Mouse (Mus musculus) ovary, postnatal 10 days (tissue): ENCODE results near the gene Ucn2.

Source experiments
- DNase-seq: peaks from one replicate; pipeline ENCODE4 v3.0.0; 2022; ENCODE audit warnings: low spot score

Ucn2 gene

GRCm38 (mm10) chr9:108992620-108993361, 7.0 kb downstream of the Ucn2 start:
- no peak for DNase-seq

GRCm38 (mm10) chr9:108996411-108996810, 10.6 kb downstream of the Ucn2 start:
- no peak for DNase-seq

DNA sequence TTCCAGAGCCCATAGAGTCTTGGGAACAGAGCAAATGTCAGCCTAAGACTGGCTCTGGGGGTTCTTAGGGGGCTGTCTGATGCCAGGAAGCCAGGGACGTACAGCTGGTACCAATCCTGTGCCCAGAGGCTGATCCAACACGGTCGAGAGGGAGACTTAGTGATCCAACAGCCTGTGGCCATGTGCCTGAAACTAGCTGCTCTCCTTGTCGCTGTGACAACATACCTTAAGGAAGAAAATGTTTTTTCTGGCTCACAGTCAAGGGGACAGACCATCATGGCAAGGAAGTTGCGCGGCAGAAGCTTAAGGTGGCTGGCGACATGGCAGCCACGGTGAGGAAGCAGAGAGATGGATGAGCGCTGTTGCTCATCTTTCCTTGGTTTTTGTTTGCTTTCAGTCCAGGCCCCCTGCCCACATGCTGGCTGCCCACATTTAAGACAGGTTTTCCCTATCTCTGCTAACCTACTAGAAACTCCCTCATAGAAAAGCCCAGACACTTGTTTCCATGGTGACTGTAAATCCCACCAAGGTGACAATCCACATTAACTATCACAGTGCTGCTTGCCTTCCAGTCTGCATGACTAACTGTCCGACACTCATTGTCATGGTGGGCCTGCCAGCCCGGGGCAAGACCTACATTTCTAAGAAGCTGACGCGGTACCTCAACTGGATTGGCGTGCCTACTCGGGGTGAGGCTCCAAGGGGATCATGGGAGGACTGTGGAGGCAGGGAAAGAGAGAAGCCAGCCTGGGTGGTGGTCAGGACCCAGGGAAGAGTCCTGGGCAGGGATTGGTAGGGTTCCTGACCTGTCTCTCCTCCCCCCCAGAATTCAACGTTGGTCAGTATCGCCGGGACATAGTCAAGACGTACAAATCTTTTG, 12.7 kb downstream of the Ucn2 start:
- no peak for DNase-seq

DNA sequence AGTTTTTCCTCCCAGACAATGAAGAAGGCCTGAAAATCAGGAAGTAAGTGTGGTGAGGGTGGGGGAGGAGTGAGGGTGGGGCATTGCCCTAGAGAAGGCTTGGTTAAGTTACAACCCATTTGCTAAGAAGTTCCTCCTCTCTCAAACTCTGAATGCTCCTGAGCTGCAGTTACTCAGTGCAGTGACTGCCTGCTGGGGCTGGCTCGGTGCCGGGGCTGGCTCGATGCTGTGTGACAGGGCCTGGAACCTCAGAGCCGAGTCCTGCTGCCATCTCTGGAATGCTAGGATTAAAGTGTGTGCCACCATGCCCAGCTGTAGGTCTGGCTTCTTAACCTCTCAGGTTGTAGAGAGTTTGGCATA, 13.3 kb downstream of the Ucn2 start:
- no peak for DNase-seq

DNA sequence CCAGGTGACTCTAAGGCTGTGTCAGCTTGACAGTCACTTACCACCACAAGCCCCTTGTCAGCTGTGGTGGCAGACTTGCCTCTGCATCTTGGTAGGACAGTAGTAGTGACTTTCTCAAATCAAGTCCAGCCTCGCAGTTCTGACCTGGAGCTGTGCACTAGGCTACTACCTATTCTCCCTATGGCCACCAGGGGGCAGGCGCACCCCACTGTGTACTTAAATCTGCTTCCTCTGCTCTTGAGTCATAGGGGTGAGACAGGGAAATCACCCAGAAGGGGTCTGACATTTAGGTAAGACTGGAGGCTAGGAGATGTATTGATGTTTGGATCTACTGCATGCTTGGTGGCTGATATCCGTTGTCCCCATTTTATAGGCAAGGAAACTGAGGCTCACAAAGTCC, 14.9 kb downstream of the Ucn2 start:
- DNase-seq, result no peak

- DNase-seq, result no peak
Measured at GRCm38 (mm10) chr9:109003201-109003600, 17.4 kb downstream of the Ucn2 start.

DNA sequence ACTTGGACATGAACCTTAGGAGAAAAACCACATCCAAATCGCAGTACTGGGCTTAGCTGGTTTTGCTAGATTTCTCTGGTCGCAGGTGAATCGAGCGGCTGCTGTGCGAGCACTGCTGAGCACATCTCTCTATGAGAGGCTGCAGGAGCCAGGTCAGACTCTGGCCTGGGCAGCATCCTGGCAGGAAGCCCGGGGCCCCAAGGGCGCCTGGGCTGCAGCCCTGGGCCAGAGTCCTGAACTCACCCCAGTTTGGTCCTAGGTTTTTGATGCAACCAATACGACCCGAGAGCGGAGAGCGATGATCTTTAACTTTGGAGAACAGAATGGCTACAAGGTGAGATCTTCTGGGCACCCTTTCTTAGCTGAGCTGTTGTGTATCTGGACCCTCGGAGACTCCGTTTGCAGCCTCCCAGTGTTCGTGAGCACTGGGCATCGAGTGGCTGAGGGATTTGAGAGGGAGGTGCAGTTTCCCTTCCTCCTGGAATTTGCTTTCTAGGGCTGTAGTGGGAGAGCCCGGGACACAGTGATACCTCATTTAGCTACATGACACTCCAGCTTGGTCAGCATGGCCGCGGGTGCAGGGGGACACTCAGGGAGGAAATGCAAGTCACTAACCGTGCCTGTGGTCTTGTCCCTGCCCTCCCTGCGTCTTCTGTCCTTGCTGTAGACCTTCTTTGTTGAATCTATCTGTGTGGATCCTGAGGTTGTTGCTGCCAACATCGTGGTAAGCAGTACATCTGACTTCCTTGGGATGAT, 21.4 kb downstream of the Ucn2 start:
- no peak for DNase-seq

DNA sequence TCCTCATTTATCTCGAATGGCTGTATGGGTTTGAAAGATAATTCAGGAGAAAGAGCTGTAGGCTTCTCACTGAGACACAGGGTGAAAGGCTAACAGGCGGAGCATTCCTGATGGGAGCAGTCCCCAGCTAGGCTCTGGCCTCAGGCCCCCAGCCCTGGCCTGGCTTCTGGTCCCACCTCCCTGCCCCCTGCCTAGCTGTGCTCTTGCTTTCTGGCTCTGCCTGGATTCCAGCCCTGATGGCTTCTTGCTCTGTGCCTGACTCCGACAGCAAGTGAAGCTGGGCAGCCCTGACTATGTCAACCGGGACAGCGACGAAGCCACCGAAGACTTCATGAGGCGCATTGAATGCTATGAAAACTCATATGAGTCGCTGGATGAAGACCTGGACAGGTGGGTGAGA, 22.3 kb downstream of the Ucn2 start:
- DNase-seq, result no peak

- DNase-seq, result no peak
Measured at GRCm38 (mm10) chr9:109008994-109009635, 23.3 kb downstream of the Ucn2 start.

- DNase-seq, result no peak
Measured at GRCm38 (mm10) chr9:109009636-109010315, 24.0 kb downstream of the Ucn2 start.

DNA sequence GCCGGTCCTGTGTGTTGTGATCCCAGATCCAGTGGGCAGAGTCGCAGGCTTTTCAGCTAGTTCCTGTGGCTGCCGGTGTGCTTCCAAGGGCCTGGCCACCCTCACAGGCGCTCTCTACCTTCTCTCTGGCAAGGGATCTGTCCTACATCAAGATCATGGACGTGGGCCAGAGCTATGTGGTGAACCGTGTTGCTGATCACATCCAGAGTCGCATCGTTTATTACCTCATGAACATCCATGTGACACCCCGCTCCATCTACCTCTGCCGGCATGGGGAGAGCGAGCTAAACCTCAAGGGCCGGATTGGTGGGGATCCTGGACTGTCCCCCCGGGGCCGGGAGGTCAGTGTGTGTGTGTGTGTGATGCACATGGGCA, 24.5 kb downstream of the Ucn2 start:
- DNase-seq, result no peak

DNA sequence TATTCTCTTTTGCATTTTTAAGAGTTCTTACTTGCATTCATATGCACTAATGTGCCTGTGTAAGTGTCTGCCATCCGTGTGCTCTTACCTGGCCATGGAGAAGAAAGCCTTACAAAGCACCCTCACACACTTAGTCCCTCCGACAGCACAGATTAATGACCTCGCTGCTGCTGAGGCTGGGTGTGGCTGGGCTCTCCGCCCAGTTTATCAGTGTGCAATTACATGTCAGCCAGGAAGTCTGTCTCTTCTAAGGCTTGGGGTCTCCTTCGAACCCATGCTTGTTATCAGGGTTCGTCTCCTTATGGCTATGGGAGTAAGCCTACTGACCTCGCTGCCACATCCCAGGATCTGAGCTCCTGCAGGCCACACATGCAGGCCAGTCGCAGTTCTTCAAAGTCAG, 29.6 kb downstream of the Ucn2 start:
- DNase-seq, result no peak

DNA sequence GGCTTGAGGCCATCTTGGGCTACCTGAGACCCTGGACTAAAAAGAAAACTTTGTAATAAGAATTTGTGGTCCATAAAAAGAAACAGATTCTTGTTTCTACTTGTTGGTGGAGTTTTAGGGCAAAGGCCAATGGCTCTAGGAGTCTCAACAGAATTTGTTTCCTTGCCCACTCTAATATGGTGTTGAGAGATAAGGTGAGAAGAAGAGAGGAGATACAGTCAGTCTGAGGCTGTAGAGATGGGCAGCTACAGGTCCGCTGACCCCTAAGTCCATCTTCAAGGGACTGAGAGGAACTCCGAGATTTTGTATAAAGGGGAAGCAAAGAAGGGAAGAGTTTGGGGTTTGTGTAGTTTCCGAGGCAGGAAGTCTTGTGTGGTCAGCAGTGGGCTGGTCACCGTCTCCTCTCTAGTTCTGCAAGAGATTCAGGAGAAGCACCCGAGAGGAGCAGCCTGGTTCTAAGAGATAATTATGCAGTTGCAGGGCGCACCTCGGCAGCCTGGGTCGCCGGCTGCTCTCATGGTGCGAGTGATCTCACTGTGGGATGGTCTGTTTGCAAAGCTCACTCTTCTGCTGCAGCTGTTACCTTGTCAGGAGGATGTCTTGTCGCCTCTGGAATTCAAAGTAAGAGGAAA, 31.3 kb downstream of the Ucn2 start:
- no peak for DNase-seq

- DNase-seq, result no peak
Measured at GRCm38 (mm10) chr9:109021428-109021827, 35.6 kb downstream of the Ucn2 start.

DNA sequence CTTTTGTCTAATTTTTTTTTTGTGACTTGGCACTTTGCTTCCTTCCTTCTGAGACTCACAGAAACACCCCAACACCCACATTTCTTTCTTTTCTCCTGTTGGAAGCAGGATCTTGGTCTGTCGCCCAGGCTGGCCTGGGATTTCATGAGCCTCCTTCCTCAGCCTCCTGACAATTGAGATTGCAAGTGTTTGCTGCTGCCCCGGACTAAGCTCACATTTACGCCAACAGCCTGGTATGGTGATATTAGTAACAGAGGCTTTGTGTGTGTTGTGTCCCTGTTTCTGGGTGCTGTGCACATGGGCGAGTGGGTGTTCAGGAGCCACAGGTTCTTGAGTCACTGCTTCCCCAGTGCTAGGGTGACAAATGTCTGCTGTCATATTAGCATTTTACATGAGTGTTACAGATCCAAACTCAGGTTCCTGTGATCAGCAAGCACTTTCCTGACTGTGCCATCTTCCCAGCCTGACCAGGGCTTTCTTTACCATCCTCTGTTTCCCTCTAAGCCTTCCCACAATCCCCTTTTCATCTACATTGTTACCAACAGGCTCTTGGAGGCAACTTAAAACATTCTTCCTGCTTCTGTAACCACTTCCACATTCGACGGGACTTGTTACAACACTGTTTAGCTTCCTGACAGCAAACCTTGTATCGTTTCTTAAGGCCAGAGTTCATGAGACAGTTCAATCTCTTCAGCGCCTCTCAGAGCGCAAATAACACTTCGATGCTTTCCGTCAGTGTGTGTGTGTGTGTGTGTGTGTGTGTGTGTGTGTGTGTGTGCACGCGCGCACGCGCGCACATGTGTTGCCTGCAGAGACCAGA, 37.3 kb downstream of the Ucn2 start:
- no peak for DNase-seq

GRCm38 (mm10) chr9:109027521-109027920, 41.7 kb downstream of the Ucn2 start:
- DNase-seq, result no peak

GRCm38 (mm10) chr9:109028421-109028820, 42.6 kb downstream of the Ucn2 start:
- DNase-seq, result no peak

DNA sequence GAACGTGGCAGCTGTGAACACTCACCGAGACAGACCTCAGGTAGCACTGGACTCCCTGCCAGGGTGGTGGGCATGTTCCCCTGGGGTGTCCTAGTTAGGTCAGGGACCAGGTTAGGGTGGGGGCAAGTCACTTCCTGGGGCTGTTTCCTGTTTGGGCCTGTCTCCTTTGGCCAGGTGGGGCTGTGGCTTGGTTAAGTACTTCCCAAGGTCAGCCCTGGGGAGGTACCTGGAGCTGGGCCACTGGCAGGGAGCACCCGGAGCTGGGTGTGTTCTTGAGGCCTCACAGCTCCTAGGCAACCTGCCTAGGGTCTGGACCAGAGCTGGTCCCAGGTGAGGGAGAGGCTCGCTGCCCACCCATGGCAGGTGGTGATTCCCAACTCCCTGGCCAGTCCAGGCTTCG, 43.1 kb downstream of the Ucn2 start:
- DNase-seq, result no peak

- no peak for DNase-seq
Measured at GRCm38 (mm10) chr9:109030312-109030711, 44.5 kb downstream of the Ucn2 start.

DNA sequence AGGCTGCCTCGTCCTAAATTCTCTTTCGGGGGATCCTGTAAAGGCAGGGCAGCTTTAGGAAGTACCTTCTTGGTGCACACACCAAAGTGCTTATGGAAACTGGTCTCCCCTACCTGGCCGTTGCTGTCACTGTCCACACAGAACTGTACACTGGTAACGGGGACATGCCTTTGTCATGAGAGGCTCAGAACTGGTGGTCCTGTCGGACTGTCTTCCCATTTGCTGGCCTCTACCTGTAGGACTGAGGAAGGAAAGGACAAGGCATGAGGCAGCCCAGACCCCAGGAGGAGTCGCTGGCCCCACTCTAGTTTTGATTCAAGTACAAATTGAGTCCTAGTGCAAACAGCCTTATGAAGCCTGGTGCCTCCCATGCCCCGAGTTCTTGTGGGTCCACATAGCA, 45.2 kb downstream of the Ucn2 start:
- DNase-seq, result no peak
